Mouse (Mus musculus): ENCODE results near the gene Il6st. TPM values are rescaled to one million over a fixed set of nuclear protein-coding genes. Genes with fewer than 3 reads are reported as not detected.
A peak's percentile ranks its signal among the peaks of the same experiment; 100 is the strongest.

Il6st gene
- polyA plus RNA-seq, 1 experiment from 2014 or later: 32.0 TPM

GRCm38 (mm10) chr13:112439105-112439818 is 24.6 kb upstream of the Il6st start:
- H3K9ac ChIP-seq (ENCODE audit: low read length): no peak overlapping the region
- ATAC-seq (replicated peaks; ENCODE audit: low FRiP score): no peak
- no peak for DNase-seq (ENCODE audit: low spot score)
- H3K27me3 ChIP-seq (ENCODE audit: control insufficient read depth, insufficient read depth, low read length): no peaks in the 10 kb centered on the region
- no peak overlapping the region for H3K4me3 ChIP-seq (ENCODE audit: low read depth, low read length)
- no peak overlapping the region for H3K27ac ChIP-seq (ENCODE audit: low read depth, low read length)
- H3K36me3 ChIP-seq (ENCODE audit: control insufficient read depth, insufficient read depth, low read length): no peaks in the 10 kb centered on the region
- no peaks in the 10 kb centered on the region; the same call in 1 of the 2 replicates for H3K4me1 ChIP-seq (replicated peaks; ENCODE audit: control insufficient read depth, insufficient read depth, low read length)
- WGBS: 51% methylated on average over 15 of the region's 15 CpGs
- H3K9me3 ChIP-seq (ENCODE audit: control insufficient read depth, low read length): no peaks in the 10 kb centered on the region
- H3K4me2 ChIP-seq (ENCODE audit: low read depth, low read length, severe bottlenecking): peak overlapping the region; percentile 5; the same call in 1 of the 2 replicates

DNA sequence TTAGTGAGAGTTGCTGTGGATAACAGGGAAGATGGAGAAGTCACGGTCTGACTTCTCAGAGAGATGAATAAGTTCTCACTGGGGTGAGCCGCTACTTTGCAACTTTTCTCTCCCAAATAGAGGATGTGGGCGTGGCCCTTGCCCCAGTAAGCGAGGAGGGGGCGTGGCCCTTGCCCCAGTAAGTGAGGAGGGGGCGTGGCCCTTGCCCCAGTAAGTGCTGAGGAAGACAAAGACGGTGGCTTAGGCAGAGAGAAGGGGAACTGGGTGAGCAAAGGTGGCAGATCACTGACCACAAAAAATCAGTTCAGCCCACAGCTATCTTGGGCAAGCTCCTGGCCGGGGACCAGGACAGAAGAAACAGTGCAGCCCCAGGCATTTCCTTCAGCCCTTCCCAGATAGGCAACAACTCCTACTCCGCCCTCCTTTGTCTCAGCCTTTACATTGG is 23.9 kb upstream of the Il6st start:
- DNase-seq (ENCODE audit: low spot score): peak; percentile 77
- peak; percentile 77; the same call in 1 of the 2 replicates for ATAC-seq (replicated peaks; ENCODE audit: low FRiP score)
- peak overlapping the region; percentile 5; the same call in 1 of the 2 replicates for H3K4me2 ChIP-seq (ENCODE audit: low read depth, low read length, severe bottlenecking)
- no peak overlapping the region for H3K4me3 ChIP-seq (ENCODE audit: low read depth, low read length)
- no peaks in the 10 kb centered on the region for H3K27me3 ChIP-seq (ENCODE audit: control insufficient read depth, insufficient read depth, low read length)
- H3K4me1 ChIP-seq (replicated peaks; ENCODE audit: control insufficient read depth, insufficient read depth, low read length): no peaks in the 10 kb centered on the region; the same call in 1 of the 2 replicates
- H3K36me3 ChIP-seq (ENCODE audit: control insufficient read depth, insufficient read depth, low read length): no peaks in the 10 kb centered on the region
- whole genome bisulfite sequencing: 21% methylated on average over 9 of the region's 9 CpGs
- H3K27ac ChIP-seq (ENCODE audit: low read depth, low read length): no peak overlapping the region
- no peaks in the 10 kb centered on the region for H3K9me3 ChIP-seq (ENCODE audit: control insufficient read depth, low read length)
- no peak overlapping the region for H3K9ac ChIP-seq (ENCODE audit: low read length)

GRCm38 (mm10) chr13:112440668-112441067 is 23.2 kb upstream of the Il6st start:
- DNase-seq (ENCODE audit: low spot score): no peak
- Histone ChIP-seq H3K9ac (ENCODE audit: low read length) (no peak overlapping the region), H3K4me2 (ENCODE audit: low read depth, low read length, severe bottlenecking) (no peak overlapping the region), H3K9me3 (ENCODE audit: control insufficient read depth, low read length) (no peaks in the 10 kb centered on the region), H3K27me3 (ENCODE audit: control insufficient read depth, insufficient read depth, low read length) (no peaks in the 10 kb centered on the region), H3K4me1 (replicated peaks; ENCODE audit: control insufficient read depth, insufficient read depth, low read length) (no peaks in the 10 kb centered on the region; the same call in 1 of the 2 replicates), H3K36me3 (ENCODE audit: control insufficient read depth, insufficient read depth, low read length) (no peaks in the 10 kb centered on the region), H3K4me3 (ENCODE audit: low read depth, low read length) (no peak overlapping the region), H3K27ac (ENCODE audit: low read depth, low read length) (no peak overlapping the region)
- no peak for ATAC-seq (replicated peaks; ENCODE audit: low FRiP score)
- WGBS: 62% methylated on average over 8 of the region's 8 CpGs

DNA sequence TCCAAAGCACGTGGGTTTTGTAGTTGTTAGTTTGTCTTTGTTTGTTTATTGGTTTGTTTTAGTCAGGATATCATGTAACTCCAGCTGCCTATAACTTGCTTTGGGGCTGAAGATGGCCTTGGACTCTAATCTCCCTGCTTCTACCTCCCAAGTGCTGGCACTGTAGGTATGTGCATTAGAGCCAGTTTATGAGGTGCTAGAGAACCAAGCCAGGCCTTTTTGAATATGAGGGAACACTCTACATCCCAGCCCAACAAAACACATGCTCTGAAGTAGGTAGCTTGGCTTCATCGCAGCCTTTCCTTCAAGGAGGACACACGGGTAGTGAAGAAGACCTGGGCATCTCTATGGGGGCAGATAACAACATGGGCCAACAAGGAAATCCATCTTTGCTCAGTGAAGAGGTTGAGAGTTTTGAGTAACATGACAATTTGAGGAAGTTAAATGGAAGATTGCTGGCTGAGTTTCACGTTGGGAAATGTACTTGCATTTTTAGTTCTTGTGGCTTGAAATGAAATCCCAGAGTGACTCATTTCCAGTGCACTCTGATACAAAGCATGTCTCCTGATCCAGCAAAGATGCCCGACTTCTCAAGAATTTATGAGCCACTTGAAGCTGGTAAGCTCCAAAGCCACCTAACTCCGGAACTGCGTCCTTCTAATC is 20.9 kb upstream of the Il6st start:
- Histone ChIP-seq H3K4me3 (ENCODE audit: low read depth, low read length) (no peak overlapping the region), H3K9ac (ENCODE audit: low read length) (no peak overlapping the region), H3K27me3 (ENCODE audit: control insufficient read depth, insufficient read depth, low read length) (no peaks in the 10 kb centered on the region), H3K9me3 (ENCODE audit: control insufficient read depth, low read length) (no peaks in the 10 kb centered on the region), H3K4me2 (ENCODE audit: low read depth, low read length, severe bottlenecking) (no peak overlapping the region), H3K4me1 (replicated peaks; ENCODE audit: control insufficient read depth, insufficient read depth, low read length) (no peaks in the 10 kb centered on the region; the same call in 1 of the 2 replicates), H3K27ac (ENCODE audit: low read depth, low read length) (no peak overlapping the region), H3K36me3 (ENCODE audit: control insufficient read depth, insufficient read depth, low read length) (no peaks in the 10 kb centered on the region)
- no peak for DNase-seq (ENCODE audit: low spot score)
- WGBS: 87% methylated on average over 7 of the region's 7 CpGs
- ATAC-seq (replicated peaks; ENCODE audit: low FRiP score): no peak

GRCm38 (mm10) chr13:112447108-112447665 is 16.7 kb upstream of the Il6st start:
- H3K4me2 ChIP-seq (ENCODE audit: low read depth, low read length, severe bottlenecking): no peak overlapping the region
- 84% methylated on average over 8 of the region's 8 CpGs for WGBS
- ATAC-seq (replicated peaks; ENCODE audit: low FRiP score): no peak

DNA sequence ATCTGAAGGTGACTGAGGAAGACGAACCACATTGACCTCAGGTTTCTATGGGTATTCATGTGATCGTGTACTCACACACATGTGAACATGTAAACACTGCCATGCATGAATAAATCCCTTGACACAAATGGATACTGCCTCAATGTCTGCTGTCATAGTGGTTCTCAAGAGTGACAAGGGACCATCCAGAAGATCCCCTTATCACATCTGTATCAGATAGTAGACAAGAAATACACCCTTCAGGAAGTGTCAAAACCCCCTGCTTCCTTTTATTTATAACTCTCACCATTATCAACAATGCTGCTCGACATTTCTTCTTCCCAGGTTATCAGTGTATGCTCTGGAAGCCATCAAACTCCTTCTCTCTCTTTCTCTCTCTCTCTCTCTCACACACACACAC is 13.7 kb upstream of the Il6st start:
- H3K27me3 ChIP-seq (ENCODE audit: control insufficient read depth, insufficient read depth, low read length): no peaks in the 10 kb centered on the region
- H3K4me3 ChIP-seq (ENCODE audit: low read depth, low read length): no peak overlapping the region
- 74% methylated on average over 3 of the region's 3 CpGs for WGBS
- H3K4me1 ChIP-seq (replicated peaks; ENCODE audit: control insufficient read depth, insufficient read depth, low read length): no peaks in the 10 kb centered on the region
- no peak overlapping the region for H3K27ac ChIP-seq (ENCODE audit: low read depth, low read length)
- no peaks in the 10 kb centered on the region for H3K9me3 ChIP-seq (ENCODE audit: control insufficient read depth, low read length)
- H3K4me2 ChIP-seq (ENCODE audit: low read depth, low read length, severe bottlenecking): no peak overlapping the region
- DNase-seq (ENCODE audit: low spot score) (no peak), ATAC-seq (replicated peaks; ENCODE audit: low FRiP score) (no peak)
- no peaks in the 10 kb centered on the region for H3K36me3 ChIP-seq (ENCODE audit: control insufficient read depth, insufficient read depth, low read length)
- no peak overlapping the region for H3K9ac ChIP-seq (ENCODE audit: low read length)

More at GRCm38 (mm10) chr13:112447108-112447665, 16.7 kb upstream of the Il6st start:
- Histone ChIP-seq H3K9ac (ENCODE audit: low read length) (no peak overlapping the region), H3K4me1 (replicated peaks; ENCODE audit: control insufficient read depth, insufficient read depth, low read length) (no peaks in the 10 kb centered on the region), H3K27me3 (ENCODE audit: control insufficient read depth, insufficient read depth, low read length) (no peaks in the 10 kb centered on the region), H3K27ac (ENCODE audit: low read depth, low read length) (no peak overlapping the region), H3K4me3 (ENCODE audit: low read depth, low read length) (no peak overlapping the region), H3K9me3 (ENCODE audit: control insufficient read depth, low read length) (no peaks in the 10 kb centered on the region), H3K36me3 (ENCODE audit: control insufficient read depth, insufficient read depth, low read length) (no peaks in the 10 kb centered on the region)
- DNase-seq (ENCODE audit: low spot score): no peak

- H3K9me3 ChIP-seq (ENCODE audit: control insufficient read depth, low read length): no peaks in the 10 kb centered on the region
- WGBS: 89% methylated on average over 6 of the region's 6 CpGs
- DNase-seq (ENCODE audit: low spot score) (no peak), ATAC-seq (replicated peaks; ENCODE audit: low FRiP score) (no peak)
- no peak overlapping the region for H3K27ac ChIP-seq (ENCODE audit: low read depth, low read length)
- H3K4me3 ChIP-seq (ENCODE audit: low read depth, low read length): no peak overlapping the region
- no peak overlapping the region for H3K4me2 ChIP-seq (ENCODE audit: low read depth, low read length, severe bottlenecking)
- no peaks in the 10 kb centered on the region for H3K36me3 ChIP-seq (ENCODE audit: control insufficient read depth, insufficient read depth, low read length)
- no peaks in the 10 kb centered on the region for H3K27me3 ChIP-seq (ENCODE audit: control insufficient read depth, insufficient read depth, low read length)
- H3K9ac ChIP-seq (ENCODE audit: low read length): no peak overlapping the region
- no peaks in the 10 kb centered on the region for H3K4me1 ChIP-seq (replicated peaks; ENCODE audit: control insufficient read depth, insufficient read depth, low read length)
Observed at GRCm38 (mm10) chr13:112457366-112457765, 6.5 kb upstream of the Il6st start.

- no peak overlapping the region for H3K4me2 ChIP-seq (ENCODE audit: low read depth, low read length, severe bottlenecking)
- H3K9ac ChIP-seq (ENCODE audit: low read length): no peak overlapping the region
- DNase-seq (ENCODE audit: low spot score) (no peak), ATAC-seq (replicated peaks; ENCODE audit: low FRiP score) (no peak)
- no peaks in the 10 kb centered on the region for H3K36me3 ChIP-seq (ENCODE audit: control insufficient read depth, insufficient read depth, low read length)
- no peaks in the 10 kb centered on the region for H3K27me3 ChIP-seq (ENCODE audit: control insufficient read depth, insufficient read depth, low read length)
- WGBS: 83% methylated on average over 4 of the region's 4 CpGs
- no peak overlapping the region for H3K4me3 ChIP-seq (ENCODE audit: low read depth, low read length)
- H3K27ac ChIP-seq (ENCODE audit: low read depth, low read length): no peak overlapping the region
- H3K9me3 ChIP-seq (ENCODE audit: control insufficient read depth, low read length): no peaks in the 10 kb centered on the region
- H3K4me1 ChIP-seq (replicated peaks; ENCODE audit: control insufficient read depth, insufficient read depth, low read length): no peaks in the 10 kb centered on the region
Observed at GRCm38 (mm10) chr13:112458016-112458415, 5.9 kb upstream of the Il6st start.

Measured in forebrain, embryonic 11.5 days (tissue).